Mouse (Mus musculus) ovary, postnatal 10 days (tissue): ENCODE data around the gene Lyl1.

ENCODE experiments used
- DNase-seq: peaks from one replicate; pipeline ENCODE4 v3.0.0; 2022; ENCODE audit warnings: low spot score

The Lyl1 gene

GRCm38 (mm10) chr8:84722850-84723570 is 21.8 kb downstream of the Lyl1 start, which contains the start of gene G430095P16Rik:
Gene G430095P16Rik, plus strand, starts transcription at chr8:84723007.
- no peak for DNase-seq

- DNase-seq: no peak
Observed at GRCm38 (mm10) chr8:84723571-84723900, 22.3 kb downstream of the Lyl1 start.

GRCm38 (mm10) chr8:84724683-84725082 is 23.4 kb downstream of the Lyl1 start:
- no peak for DNase-seq

DNA sequence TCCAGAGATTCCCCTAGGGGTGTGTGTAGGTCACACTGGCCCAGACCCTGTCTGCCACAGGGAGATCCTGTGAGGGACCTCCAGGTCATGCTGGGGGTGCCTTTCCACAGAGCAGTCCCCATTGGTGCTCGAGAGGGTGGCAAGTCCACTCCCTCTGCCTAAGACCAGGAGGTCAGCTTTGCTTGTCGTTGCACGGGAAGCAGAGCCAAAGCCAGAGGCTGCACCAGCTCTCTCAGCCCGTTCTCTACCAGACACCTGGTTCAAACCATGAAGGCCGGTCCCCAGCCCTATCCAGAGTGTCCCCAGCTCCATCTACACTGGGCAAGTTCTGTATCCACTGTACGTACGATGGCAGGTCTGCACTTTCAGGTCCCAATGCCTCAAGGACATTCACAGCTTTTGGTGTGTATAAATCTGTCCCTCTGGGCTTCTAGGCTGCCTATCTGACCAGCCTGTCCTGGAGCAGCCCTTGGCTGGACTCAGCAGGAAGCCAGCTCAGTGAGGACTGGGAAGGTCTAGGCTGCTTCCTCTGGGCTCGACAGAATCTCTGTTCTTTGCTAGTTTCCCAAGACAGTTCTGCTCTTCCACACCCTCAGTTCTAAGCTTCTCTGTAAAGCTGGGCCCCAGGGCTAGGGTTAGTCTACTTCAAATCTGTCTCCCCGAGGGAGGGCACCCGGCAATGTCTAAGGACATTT is 24.1 kb downstream of the Lyl1 start:
- DNase-seq: no peak

GRCm38 (mm10) chr8:84725941-84726259 is 24.6 kb downstream of the Lyl1 start:
- no peak for DNase-seq

- no peak for DNase-seq
Observed at GRCm38 (mm10) chr8:84728474-84728873, 27.2 kb downstream of the Lyl1 start.

DNA sequence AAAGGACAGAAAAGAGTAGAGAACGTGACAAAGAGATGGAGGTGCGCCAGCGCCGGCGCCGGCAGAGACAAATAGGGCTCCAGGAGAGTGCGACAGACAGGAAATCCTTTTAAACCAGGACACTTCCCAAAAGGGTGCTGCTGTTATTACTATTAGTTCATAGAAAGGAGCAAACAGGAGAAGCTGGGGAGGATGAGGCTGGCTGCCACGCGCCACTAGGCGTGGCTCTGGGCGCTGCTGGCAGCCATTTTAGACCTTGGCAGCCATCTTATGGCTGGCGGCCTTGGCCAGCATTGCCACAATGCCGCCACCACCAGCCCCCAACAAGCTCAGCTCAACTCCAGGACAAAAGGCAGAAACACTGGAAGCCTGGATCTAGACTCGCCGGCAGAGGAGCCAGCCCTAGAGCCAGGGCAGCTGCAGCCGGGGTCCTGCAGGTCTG is 28.7 kb downstream of the Lyl1 start:
- no peak for DNase-seq

DNA sequence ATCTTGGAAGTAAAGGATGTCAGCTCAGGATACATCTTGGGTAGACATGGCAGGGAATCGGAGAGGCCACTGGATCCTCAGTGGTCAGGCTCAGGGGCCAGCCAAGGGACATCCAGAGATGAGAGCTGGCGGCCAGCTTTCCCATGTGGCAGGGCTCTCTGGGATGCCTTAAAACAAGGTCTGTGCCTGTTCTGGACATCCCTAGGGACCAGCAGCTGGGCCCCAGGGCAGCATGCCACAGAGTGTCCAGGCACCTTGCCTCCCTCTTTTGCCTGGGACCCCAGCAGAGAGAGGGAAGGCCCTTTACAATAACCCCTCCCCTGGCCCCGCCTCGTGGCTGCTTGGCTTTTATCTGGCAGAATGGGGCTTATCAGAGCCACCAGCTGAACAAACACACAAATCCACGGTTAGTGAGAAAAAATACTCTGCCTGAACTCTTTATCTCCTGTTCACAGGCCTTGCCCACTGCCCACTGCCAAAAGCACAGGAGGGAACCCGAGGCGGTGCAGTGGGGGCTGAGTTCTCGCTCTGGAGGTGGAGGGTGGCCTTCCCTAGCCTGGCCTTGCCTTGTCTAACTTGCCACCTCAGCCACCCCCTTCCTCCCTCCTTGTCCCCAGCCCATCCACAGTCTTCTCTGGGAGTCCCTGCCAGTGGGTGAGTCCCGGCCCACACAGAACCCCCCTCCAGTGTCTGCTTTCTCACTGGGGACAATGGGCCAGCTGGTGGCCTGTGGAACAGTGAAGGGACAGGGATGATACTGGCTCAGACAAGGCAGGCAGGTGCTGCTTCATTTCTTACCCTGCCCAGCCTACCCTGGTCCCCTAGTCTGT is 29.5 kb downstream of the Lyl1 start:
- no peak for DNase-seq

DNA sequence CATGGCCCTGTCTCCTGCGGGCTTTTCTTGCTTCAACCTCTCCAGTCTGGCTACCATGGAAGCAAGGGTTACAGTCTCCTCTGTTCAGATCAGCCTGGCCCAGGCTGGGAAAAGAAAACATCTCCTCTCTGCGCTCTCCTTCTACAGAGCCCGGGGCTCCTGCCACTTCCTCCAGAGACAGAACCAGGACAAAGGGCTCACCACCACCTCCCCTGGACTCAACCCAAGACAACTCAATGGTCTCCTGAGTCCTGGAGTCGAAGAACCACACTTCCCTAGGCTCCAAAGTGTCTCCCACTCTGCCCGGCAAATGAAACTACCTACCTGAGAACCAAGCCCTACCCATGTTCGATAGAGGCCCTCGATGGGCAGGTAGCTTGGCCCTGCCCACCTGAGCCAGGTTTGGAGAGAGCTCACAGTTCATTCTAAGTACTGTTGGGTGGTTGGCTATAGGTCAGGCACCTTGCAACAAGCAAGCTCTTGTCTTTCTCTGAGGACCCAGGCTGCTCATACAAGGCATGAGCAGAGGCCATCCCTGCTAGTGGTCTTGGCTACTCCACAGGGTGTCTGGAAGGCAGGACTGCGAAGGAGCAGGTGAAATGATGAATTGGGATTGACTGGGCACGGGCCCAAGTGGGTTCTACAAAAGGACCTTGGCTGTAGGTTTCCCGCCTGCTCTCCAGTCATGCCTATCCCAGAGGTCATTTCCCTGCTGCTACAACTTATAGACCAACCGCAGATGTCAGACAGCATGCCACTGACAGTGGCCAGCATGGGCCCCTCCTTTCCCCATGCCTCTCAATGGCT is 30.3 kb downstream of the Lyl1 start:
- no peak for DNase-seq

- no peak for DNase-seq
Observed at GRCm38 (mm10) chr8:84732545-84732944, 31.3 kb downstream of the Lyl1 start.

- DNase-seq: no peak
Observed at GRCm38 (mm10) chr8:84732996-84733395, 31.7 kb downstream of the Lyl1 start.

GRCm38 (mm10) chr8:84733959-84734358 is 32.7 kb downstream of the Lyl1 start:
- no peak for DNase-seq

DNA sequence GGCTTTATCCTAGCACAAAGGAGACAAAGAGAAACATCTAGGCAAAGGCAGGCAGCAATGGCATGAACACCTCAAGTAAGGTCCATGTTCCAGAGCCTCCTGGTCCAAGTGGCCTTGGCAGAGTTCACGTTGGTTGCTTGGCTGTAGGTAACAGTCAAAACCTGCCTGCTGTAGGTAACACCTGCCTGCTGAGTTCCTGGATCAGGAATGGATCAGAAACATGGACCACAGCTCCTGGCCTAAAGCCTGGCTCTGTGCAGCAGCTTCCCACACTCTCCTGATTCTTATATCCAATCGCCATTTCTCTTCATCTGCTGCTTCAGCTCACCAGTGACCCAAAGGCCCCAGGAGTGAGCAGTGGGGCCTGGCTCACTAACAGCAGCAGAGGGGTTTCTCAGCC is 33.4 kb downstream of the Lyl1 start:
- DNase-seq: no peak

- no peak for DNase-seq
Observed at GRCm38 (mm10) chr8:84735597-84735996, 34.3 kb downstream of the Lyl1 start.

- no peak for DNase-seq
Observed at GRCm38 (mm10) chr8:84736521-84736920, 35.3 kb downstream of the Lyl1 start.

DNA sequence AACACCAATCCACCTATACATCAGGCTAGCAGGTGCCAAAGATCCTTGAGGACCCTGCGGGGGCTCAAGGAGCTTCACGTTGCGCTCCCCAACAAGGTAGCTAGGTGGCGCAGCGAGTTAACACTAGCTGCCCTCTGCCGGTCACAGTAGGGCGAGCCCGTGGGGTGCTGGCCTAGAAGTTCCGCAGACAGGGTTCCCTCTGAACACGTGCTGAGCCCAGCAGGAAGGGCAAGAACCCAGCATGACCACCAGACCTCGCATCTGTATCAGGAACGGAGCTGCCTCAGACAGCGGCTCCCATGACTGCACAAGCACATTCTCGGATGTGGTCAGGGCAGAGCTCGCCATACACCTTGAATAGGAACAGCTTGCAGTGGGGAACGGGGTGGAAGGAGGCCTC is 36.4 kb downstream of the Lyl1 start:
- DNase-seq: no peak

DNA sequence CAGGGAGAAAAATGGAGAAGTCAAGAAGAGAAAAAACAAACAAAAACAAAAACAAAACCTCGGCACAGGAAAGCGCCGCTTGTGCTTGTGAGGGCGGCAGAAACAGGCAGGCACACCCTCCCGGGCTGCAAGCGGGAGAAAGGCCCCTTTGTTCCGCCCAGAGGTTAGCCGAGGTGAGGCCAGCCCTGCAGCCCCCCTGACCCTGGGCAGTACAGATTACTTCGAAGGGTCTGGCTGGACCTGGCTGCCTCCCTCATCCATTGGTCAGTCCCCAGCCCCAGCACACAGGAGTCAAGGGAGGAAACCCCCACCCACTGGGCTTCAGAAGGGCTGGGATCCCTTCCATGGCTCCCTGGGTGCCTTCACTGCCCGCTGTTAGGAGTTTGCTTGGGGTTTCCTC is 37.0 kb downstream of the Lyl1 start:
- DNase-seq: no peak

GRCm38 (mm10) chr8:84738715-84739400 is 37.6 kb downstream of the Lyl1 start:
- DNase-seq: no peak

DNA sequence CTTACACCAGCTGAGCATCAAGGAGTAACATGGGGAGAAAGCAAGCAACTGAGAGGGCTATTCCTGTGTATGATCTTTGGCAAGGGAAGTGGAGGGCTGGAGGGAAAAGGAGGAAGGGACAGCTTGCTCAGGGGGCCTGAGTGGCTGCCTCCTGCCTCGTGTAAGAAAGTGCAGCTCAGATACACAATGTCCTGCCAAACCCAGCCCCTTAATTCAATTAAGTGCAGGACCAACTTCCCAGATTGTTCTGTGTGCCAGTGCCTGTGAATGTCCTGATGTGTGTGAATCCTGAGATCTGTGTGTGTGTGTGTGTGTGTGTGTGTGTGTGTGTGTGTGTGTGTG is 38.1 kb downstream of the Lyl1 start:
- DNase-seq: no peak

GRCm38 (mm10) chr8:84740895-84741843 is 39.9 kb downstream of the Lyl1 start:
- DNase-seq: no peak
